Mouse (Mus musculus) liver, embryonic 13.5 days (tissue): ENCODE data around the gene Tppp3. TPM values are rescaled to one million over a fixed set of nuclear protein-coding genes. Genes with fewer than 3 reads are reported as not detected.

ENCODE experiments used
- ATAC-seq: fragments of 200-750 bp; cut with Nextera tagmentation; 2 replicates; pipeline ENCODE4 v1.8.0; 2017; ENCODE audit warnings: low read depth, mild to moderate bottlenecking, moderate number of reproducible peaks, moderate library complexity
- DNase-seq: peaks from one replicate; pipeline ENCODE4 v3.0.0; 2022
- H3K27ac ChIP-seq: fragments of 300-500 bp; sonication (generic); 2 replicates; pipeline ENCODE4 v1.5.1; 2015; ENCODE audit warnings: moderate library complexity, mild to moderate bottlenecking, inconsistent platforms
- H3K27me3 ChIP-seq: fragments of 300-500 bp; sonication (generic); 2 replicates; pipeline ENCODE4 v1.6.1; 2015; ENCODE audit warnings: mild to moderate bottlenecking, inconsistent platforms
- H3K36me3 ChIP-seq: fragments of 300-500 bp; sonication (generic); 2 replicates; pipeline ENCODE4 v1.6.1; 2015; ENCODE audit warnings: mild to moderate bottlenecking, inconsistent platforms
- H3K4me1 ChIP-seq: fragments of 300-500 bp; sonication (generic); replicated peaks from 2 replicates; pipeline ENCODE4 v1.6.1; 2015; ENCODE audit warnings: inconsistent platforms
- H3K4me2 ChIP-seq: fragments of 300-500 bp; sonication (generic); 2 replicates; pipeline ENCODE4 v1.6.1; 2015; ENCODE audit warnings: inconsistent platforms, mild to moderate bottlenecking, moderate library complexity
- H3K4me3 ChIP-seq: fragments of 300-500 bp; sonication (generic); replicated peaks from 2 replicates; pipeline ENCODE4 v1.5.1; 2015; ENCODE audit warnings: mild to moderate bottlenecking, inconsistent platforms
- H3K9ac ChIP-seq: fragments of 300-500 bp; sonication (generic); 2 replicates; pipeline ENCODE4 v1.6.1; 2015; ENCODE audit warnings: mild to moderate bottlenecking, inconsistent platforms
- H3K9me3 ChIP-seq: fragments of 300-500 bp; sonication (generic); replicated peaks from 2 replicates; pipeline ENCODE4 v1.6.1; 2016; ENCODE audit warnings: inconsistent platforms
- WGBS: fragments of 180-500 bp; shearing (Covaris S2); methylation state at CpG from one replicate; pipeline ENCODE4 v1.1.7; 2015; ENCODE audit not compliant: insufficient replicate concordance; 5-methylcytosine and 5-hydroxymethylcytosine counted together
- polyA plus RNA-seq: library from polyadenylated mRNA; unstranded; fragments of >200 nt; fragmentation: Nextera tagmentation; extraction: Ambion mirVana; gene quantifications from 2 replicates; pipeline ENCODE4 v1.2.1, GENCODE M21; 2015

Tppp3 gene
- polyA plus RNA-seq, 1 experiment from 2014 or later, result 1.8 TPM

GRCm38 (mm10) chr8:105484030-105484368 is 12.7 kb upstream of the Tppp3 start:
- Histone ChIP-seq H3K27ac (no peak overlapping the region), H3K9ac (no peak overlapping the region), H3K4me2 (no peak overlapping the region), H3K4me3 (no peak overlapping the region), H3K27me3 (peaks cover 6% of the 10 kb centered on the region; the same call in 1 of the 2 replicates), H3K4me1 (no peaks in the 10 kb centered on the region), H3K36me3 (no peaks in the 10 kb centered on the region), H3K9me3 (no peaks in the 10 kb centered on the region)
- WGBS, result 63% methylated on average over 3 of the region's 3 CpGs
- no peak for DNase-seq
- no peak for ATAC-seq

GRCm38 (mm10) chr8:105483212-105484029 is 12.1 kb upstream of the Tppp3 start:
- Histone ChIP-seq H3K27ac (no peak overlapping the region), H3K27me3 (peaks cover 6% of the 10 kb centered on the region; the same call in 1 of the 2 replicates), H3K4me3 (no peak overlapping the region), H3K36me3 (no peaks in the 10 kb centered on the region), H3K4me2 (no peak overlapping the region), H3K9me3 (no peaks in the 10 kb centered on the region), H3K9ac (no peak overlapping the region), H3K4me1 (no peaks in the 10 kb centered on the region)
- ATAC-seq (no peak), DNase-seq (peak; percentile 20)
- 46% methylated on average over 14 of the region's 14 CpGs for WGBS

- H3K4me1 ChIP-seq, result no peaks in the 10 kb centered on the region
- WGBS, result 80% methylated on average over 8 of the region's 8 CpGs
- H3K4me3 ChIP-seq, result no peak overlapping the region
- ATAC-seq (no peak), DNase-seq (no peak)
- peaks cover 6% of the 10 kb centered on the region; the same call in 1 of the 2 replicates for H3K27me3 ChIP-seq
- no peaks in the 10 kb centered on the region for H3K9me3 ChIP-seq
- H3K9ac ChIP-seq, result no peak overlapping the region
- no peak overlapping the region for H3K4me2 ChIP-seq
- H3K27ac ChIP-seq, result no peak overlapping the region
- no peaks in the 10 kb centered on the region for H3K36me3 ChIP-seq
These were observed 10.8 kb upstream of the Tppp3 start for GRCm38 (mm10) chr8:105482123-105482522.

GRCm38 (mm10) chr8:105481453-105481852 is 10.1 kb upstream of the Tppp3 start:
- Histone ChIP-seq H3K4me3 (no peak overlapping the region), H3K9ac (no peak overlapping the region), H3K4me2 (no peak overlapping the region), H3K27me3 (peaks cover 8% of the 10 kb centered on the region), H3K27ac (no peak overlapping the region), H3K36me3 (no peaks in the 10 kb centered on the region), H3K4me1 (0 out of 2 replicates have a peak, but pooled peaks cover 5% of the 10 kb centered on the region), H3K9me3 (no peaks in the 10 kb centered on the region)
- no peak for DNase-seq
- no peak for ATAC-seq
- WGBS, result 55% methylated on average over 6 of the region's 6 CpGs

GRCm38 (mm10) chr8:105481013-105481412 is 9.7 kb upstream of the Tppp3 start:
- Histone ChIP-seq H3K9ac (no peak overlapping the region), H3K4me2 (no peak overlapping the region), H3K4me1 (0 out of 2 replicates have a peak, but pooled peaks cover 5% of the 10 kb centered on the region), H3K27ac (no peak overlapping the region), H3K9me3 (no peaks in the 10 kb centered on the region), H3K27me3 (peaks cover 12% of the 10 kb centered on the region), H3K36me3 (no peaks in the 10 kb centered on the region), H3K4me3 (no peak overlapping the region)
- ATAC-seq (no peak), DNase-seq (no peak)
- 19% methylated on average over 2 of the region's 2 CpGs for WGBS

GRCm38 (mm10) chr8:105477792-105478191 is 6.5 kb upstream of the Tppp3 start:
- Histone ChIP-seq H3K27me3 (peaks cover 44% of the 10 kb centered on the region), H3K9me3 (no peaks in the 10 kb centered on the region), H3K36me3 (no peaks in the 10 kb centered on the region), H3K4me2 (no peak overlapping the region), H3K9ac (no peak overlapping the region), H3K4me1 (peaks cover 20% of the 10 kb centered on the region), H3K4me3 (no peak overlapping the region), H3K27ac (no peak overlapping the region)
- 70% methylated on average over 3 of the region's 3 CpGs for WGBS
- DNase-seq (no peak), ATAC-seq (no peak)

GRCm38 (mm10) chr8:105476628-105477413 is 5.5 kb upstream of the Tppp3 start:
- ATAC-seq (no peak; the same call in 1 of the 2 replicates), DNase-seq (peak; percentile 49)
- WGBS, result 40% methylated on average over 25 of the region's 25 CpGs
- Histone ChIP-seq H3K9me3 (no peaks in the 10 kb centered on the region), H3K36me3 (no peaks in the 10 kb centered on the region), H3K27me3 (peaks cover 49% of the 10 kb centered on the region), H3K27ac (no peak overlapping the region), H3K4me1 (peaks cover 29% of the 10 kb centered on the region), H3K4me2 (no peak overlapping the region), H3K9ac (no peak overlapping the region), H3K4me3 (no peak overlapping the region)

- 74% methylated on average over 7 of the region's 7 CpGs for WGBS
- ATAC-seq, result no peak
- H3K4me3 ChIP-seq, result no peak overlapping the region
These were observed 4.8 kb upstream of the Tppp3 start for GRCm38 (mm10) chr8:105476161-105476560.

GRCm38 (mm10) chr8:105475742-105476141 is 4.4 kb upstream of the Tppp3 start:
- H3K4me1 ChIP-seq, result peaks cover 40% of the 10 kb centered on the region
- H3K9me3 ChIP-seq, result no peaks in the 10 kb centered on the region
- WGBS, result 87% methylated on average over 8 of the region's 8 CpGs
- H3K27me3 ChIP-seq, result peaks cover 59% of the 10 kb centered on the region
- DNase-seq, result no peak
- H3K36me3 ChIP-seq, result no peaks in the 10 kb centered on the region
- no peak for ATAC-seq
- H3K27ac ChIP-seq, result no peak overlapping the region
- no peak overlapping the region for H3K9ac ChIP-seq
- no peak overlapping the region for H3K4me2 ChIP-seq
- no peak overlapping the region for H3K4me3 ChIP-seq

More at GRCm38 (mm10) chr8:105476161-105476560, 4.8 kb upstream of the Tppp3 start:
- Histone ChIP-seq H3K27me3 (peaks cover 55% of the 10 kb centered on the region), H3K4me2 (no peak overlapping the region), H3K9me3 (no peaks in the 10 kb centered on the region), H3K4me1 (peaks cover 36% of the 10 kb centered on the region), H3K9ac (no peak overlapping the region), H3K36me3 (no peaks in the 10 kb centered on the region), H3K27ac (no peak overlapping the region)
- DNase-seq, result no peak

GRCm38 (mm10) chr8:105475254-105475653 is 3.9 kb upstream of the Tppp3 start:
- DNase-seq, result no peak
- Histone ChIP-seq H3K27ac (no peak overlapping the region), H3K27me3 (peaks cover 64% of the 10 kb centered on the region), H3K36me3 (no peaks in the 10 kb centered on the region), H3K9ac (no peak overlapping the region), H3K9me3 (no peaks in the 10 kb centered on the region), H3K4me1 (peaks cover 45% of the 10 kb centered on the region), H3K4me3 (no peak overlapping the region), H3K4me2 (no peak overlapping the region)
- ATAC-seq, result no peak
- 44% methylated on average over 4 of the region's 4 CpGs for WGBS

GRCm38 (mm10) chr8:105474680-105475079 is 3.4 kb upstream of the Tppp3 start:
- H3K4me1 ChIP-seq, result peaks cover 50% of the 10 kb centered on the region
- no peak overlapping the region for H3K4me2 ChIP-seq
- no peak for ATAC-seq
- H3K4me3 ChIP-seq, result no peak overlapping the region
- H3K36me3 ChIP-seq, result no peaks in the 10 kb centered on the region
- 28% methylated on average over 5 of the region's 5 CpGs for WGBS
- H3K27ac ChIP-seq, result no peak overlapping the region
- DNase-seq, result no peak
- peaks cover 70% of the 10 kb centered on the region for H3K27me3 ChIP-seq
- no peak overlapping the region for H3K9ac ChIP-seq
- H3K9me3 ChIP-seq, result no peaks in the 10 kb centered on the region
